Mouse (Mus musculus) ES-Bruce4 (cell line): ENCODE measurements around the gene Igf1r. TPM values are rescaled to one million over a fixed set of nuclear protein-coding genes. Genes with fewer than 3 reads are reported as not detected.

Experiments used
- H3K27ac ChIP-seq: 2 replicates; pipeline ENCODE4 v1.5.1; 2012; ENCODE audit warnings: low read length, inconsistent platforms; ENCODE audit not compliant: insufficient read depth
- H3K27me3 ChIP-seq: 2 replicates; pipeline ENCODE4 v1.6.1; 2012; ENCODE audit warnings: mild to moderate bottlenecking, low read length, inconsistent platforms; ENCODE audit not compliant: control insufficient read depth, poor library complexity, insufficient read depth, severe bottlenecking
- H3K36me3 ChIP-seq: 2 replicates; pipeline ENCODE4 v1.6.1; 2012; ENCODE audit warnings: inconsistent platforms, mild to moderate bottlenecking, low read length, moderate library complexity; ENCODE audit not compliant: control insufficient read depth, poor library complexity, insufficient read depth, severe bottlenecking
- H3K4me1 ChIP-seq: one replicate; pipeline ENCODE4 v1.8.1; 2011; ENCODE audit warnings: low read length; ENCODE audit not compliant: control insufficient read depth, insufficient read depth
- H3K4me3 ChIP-seq: 2 replicates; pipeline ENCODE4 v1.5.1; 2011; ENCODE audit warnings: low read depth, mild to moderate bottlenecking, low read length
- H3K9ac ChIP-seq: 2 replicates; pipeline ENCODE4 v1.6.1; 2012; ENCODE audit warnings: low read depth, mild to moderate bottlenecking, inconsistent platforms; ENCODE audit not compliant: poor library complexity, severe bottlenecking
- H3K9me3 ChIP-seq: replicated peaks from 2 replicates; pipeline ENCODE4 v1.6.1; 2012; ENCODE audit warnings: mild to moderate bottlenecking, low read length, inconsistent platforms; ENCODE audit not compliant: control insufficient read depth, poor library complexity, insufficient read depth, severe bottlenecking
- CTCF ChIP-seq: IDR thresholded peaks from one replicate; pipeline ENCODE4 v1.8.1; 2011; ENCODE audit warnings: low read depth, low read length
- EP300 ChIP-seq: IDR thresholded peaks from 2 replicates; pipeline ENCODE4 v1.6.1; 2011; ENCODE audit warnings: low read depth, low read length; ENCODE audit not compliant: insufficient read depth
- POLR2A ChIP-seq: IDR thresholded peaks from one replicate; pipeline ENCODE4 v1.8.1; 2011; ENCODE audit warnings: low read length; ENCODE audit not compliant: insufficient read depth
- polyA plus RNA-seq: library from polyadenylated mRNA; stranded (reverse); fragments of >200 nt; gene quantifications from 2 replicates; pipeline ENCODE4 v1.2.4, GENCODE M21; 2011; ENCODE audit warnings: low read depth; ENCODE audit not compliant: missing spikeins, insufficient read depth, insufficient read length

Gene Igf1r
- polyA plus RNA-seq, 1 experiment = 58.4 TPM

DNA sequence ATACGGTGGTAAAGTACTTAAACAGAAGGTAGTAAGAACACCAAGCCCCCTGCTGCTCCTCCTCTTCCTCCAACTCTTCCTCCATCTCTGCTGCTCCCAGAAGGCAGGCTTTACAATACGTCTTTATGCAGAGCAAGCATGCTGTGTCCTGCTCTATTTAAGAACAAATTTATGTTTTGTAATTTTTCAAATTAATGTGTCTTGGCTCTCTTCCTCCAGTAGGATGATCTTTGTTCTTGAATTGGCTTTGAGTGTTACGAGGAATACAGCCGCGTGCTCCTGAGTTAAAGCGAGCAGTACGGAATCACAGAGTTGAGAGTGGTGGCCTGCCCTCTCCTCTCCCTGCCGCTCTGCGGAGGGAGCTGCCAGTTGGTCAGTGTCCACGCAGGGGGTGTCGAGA is 34.2 kb downstream of the Igf1r start:
- H3K9me3 ChIP-seq = no peaks in the 10 kb centered on the region
- TF ChIP-seq EP300 (no peak), CTCF (no peak), POLR2A (no peak)
- peaks cover 7% of the 10 kb centered on the region for H3K4me1 ChIP-seq
- H3K27ac ChIP-seq = no peak overlapping the region
- no peaks in the 10 kb centered on the region for H3K27me3 ChIP-seq
- H3K9ac ChIP-seq = no peak overlapping the region
- H3K36me3 ChIP-seq = no peaks in the 10 kb centered on the region
- no peak overlapping the region for H3K4me3 ChIP-seq

DNA sequence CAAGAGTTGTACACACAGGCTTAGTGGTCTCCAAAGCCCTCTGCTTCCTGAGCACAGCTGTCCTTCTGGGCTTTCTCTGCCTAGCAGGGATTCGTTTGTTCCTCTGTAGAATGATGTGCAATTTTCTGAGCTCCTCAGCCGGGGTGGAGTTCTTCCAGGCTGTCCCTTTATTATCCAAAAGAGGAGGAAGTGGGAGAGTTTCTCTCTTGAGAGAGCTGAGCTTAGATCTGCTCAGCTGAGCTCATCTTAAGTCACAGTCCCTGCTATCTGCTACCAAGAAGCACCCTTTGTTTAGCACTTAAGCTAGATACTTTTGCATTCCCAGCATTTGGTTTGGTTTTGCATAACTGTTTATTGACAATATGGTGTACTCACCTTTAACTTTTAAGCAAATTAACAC is 36.7 kb downstream of the Igf1r start:
- Histone ChIP-seq H3K4me3 (no peak overlapping the region), H3K9ac (no peak overlapping the region), H3K27me3 (no peaks in the 10 kb centered on the region), H3K27ac (peak overlapping the region; percentile 0; the same call in 1 of the 2 replicates), H3K4me1 (peaks cover 7% of the 10 kb centered on the region), H3K36me3 (no peaks in the 10 kb centered on the region), H3K9me3 (no peaks in the 10 kb centered on the region)
- TF ChIP-seq POLR2A (no peak), CTCF (no peak), EP300 (no peak)

DNA sequence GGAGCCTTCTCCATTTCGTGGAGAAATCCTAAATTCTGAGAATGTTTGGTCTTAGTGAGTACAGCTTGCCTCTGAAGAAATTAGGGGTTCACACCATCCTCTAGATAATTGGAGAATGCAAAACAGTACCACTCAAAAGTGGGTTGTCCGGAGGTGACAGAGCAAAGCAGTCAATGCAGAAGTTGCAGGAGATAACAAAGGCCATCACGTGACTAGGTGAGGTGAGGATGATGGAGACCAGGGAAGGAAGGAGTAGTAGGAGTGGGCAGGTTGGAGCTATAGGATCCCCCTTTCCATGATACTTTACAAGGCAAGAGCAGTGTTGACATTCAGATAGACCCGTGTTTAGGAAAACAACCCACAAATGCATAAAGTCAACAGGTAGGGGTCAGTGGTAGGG is 41.0 kb downstream of the Igf1r start:
- H3K27me3 ChIP-seq = no peaks in the 10 kb centered on the region
- H3K4me1 ChIP-seq = peaks cover 5% of the 10 kb centered on the region
- no peak overlapping the region for H3K27ac ChIP-seq
- TF ChIP-seq POLR2A (no peak), CTCF (no peak), EP300 (no peak)
- H3K4me3 ChIP-seq = no peak overlapping the region
- no peaks in the 10 kb centered on the region for H3K9me3 ChIP-seq
- no peaks in the 10 kb centered on the region for H3K36me3 ChIP-seq
- no peak overlapping the region for H3K9ac ChIP-seq

DNA sequence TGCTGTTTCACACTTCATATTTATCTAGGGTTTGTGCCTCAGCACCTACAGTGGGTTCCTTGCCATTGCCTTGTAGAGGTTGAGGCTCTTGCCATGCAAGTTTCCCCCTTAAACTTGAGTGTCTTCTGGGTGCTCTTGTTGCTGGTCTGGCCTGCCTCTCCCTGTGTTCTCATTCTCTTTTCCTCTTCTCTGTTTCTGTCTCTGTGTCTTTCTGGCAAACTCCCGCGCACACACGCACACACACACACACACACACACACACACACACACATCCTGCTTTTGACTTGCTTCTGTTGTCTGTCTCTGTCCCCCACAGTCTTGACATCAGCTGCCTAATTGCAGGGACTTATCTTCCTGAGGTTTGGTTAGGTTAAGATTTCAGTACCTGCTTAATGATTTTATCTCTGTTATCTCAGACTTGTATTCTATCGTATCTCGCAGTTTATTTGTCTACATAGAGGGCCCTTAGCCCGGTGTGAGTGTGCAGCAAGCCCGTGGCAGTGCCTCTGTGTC is 41.8 kb downstream of the Igf1r start:
- Histone ChIP-seq H3K36me3 (no peaks in the 10 kb centered on the region), H3K27me3 (no peaks in the 10 kb centered on the region), H3K4me3 (no peak overlapping the region), H3K4me1 (peaks cover 1% of the 10 kb centered on the region), H3K9ac (no peak overlapping the region), H3K27ac (no peak overlapping the region), H3K9me3 (no peaks in the 10 kb centered on the region)
- no peak for TF ChIP-seq CTCF
- TF ChIP-seq EP300 = no peak
- TF ChIP-seq POLR2A = no peak

DNA sequence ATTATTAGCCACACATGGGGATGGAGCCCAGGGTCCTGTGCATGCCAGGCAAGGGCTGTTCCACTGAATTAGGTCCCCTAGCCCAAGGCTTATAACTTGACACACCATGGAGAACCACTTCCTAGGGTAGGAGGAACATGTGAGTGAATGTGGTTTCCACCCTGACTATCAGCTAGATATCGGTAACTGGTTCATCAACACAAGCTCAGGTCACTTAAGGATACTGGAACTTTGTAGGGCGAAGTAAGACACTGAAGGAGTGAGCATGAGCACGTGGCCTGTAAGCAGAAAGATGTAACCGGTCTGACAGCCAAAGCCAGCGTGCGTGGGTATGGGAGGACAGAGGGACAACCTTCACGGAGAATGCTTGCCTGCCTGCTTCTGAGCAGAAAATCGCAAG is 42.6 kb downstream of the Igf1r start:
- H3K9ac ChIP-seq = no peak overlapping the region

DNA sequence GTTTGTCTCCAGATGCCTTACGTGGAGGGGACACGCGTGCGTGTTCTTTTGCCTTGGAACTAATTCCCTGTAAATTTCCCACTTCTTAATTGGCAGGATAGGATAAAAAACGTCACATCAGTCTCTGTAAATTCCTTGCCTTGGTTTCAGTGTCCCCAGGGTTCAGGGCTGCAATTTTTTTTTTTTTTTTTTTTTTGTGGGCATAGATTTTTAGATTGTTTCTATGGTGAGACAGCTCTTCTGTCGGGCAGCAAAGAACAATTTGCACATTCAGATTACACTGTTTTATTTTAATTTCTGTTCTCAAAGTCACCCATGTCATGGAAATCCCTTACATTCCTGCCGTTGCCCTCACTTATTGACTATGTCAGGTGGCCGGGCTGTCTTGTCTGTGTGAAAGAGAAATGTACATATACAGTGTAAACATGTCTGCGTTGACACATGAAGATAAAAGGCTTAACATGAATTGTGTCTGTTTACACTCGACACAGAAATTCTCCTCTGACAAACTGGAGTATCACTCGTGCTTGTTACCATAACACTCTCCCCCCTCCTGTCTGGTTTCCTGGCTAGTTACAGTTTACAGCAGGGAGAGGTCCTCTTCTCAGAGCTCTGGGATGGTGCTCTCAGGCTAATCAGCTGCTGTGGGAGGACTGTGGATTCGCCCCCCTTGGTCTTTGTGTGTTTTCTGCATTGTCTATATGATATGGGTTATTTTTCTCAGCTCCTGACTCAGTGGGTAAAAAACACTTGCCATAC is 43.8 kb downstream of the Igf1r start:
- Histone ChIP-seq H3K9me3 (no peaks in the 10 kb centered on the region), H3K27me3 (no peaks in the 10 kb centered on the region), H3K27ac (no peak overlapping the region), H3K4me1 (no peaks in the 10 kb centered on the region), H3K9ac (no peak overlapping the region), H3K4me3 (no peak overlapping the region), H3K36me3 (no peaks in the 10 kb centered on the region)
- no peak for TF ChIP-seq EP300
- TF ChIP-seq POLR2A = no peak
- no peak for TF ChIP-seq CTCF

More for the DNA sequence above, 42.6 kb downstream of the Igf1r start:
- Histone ChIP-seq H3K4me1 (no peaks in the 10 kb centered on the region), H3K36me3 (no peaks in the 10 kb centered on the region), H3K27me3 (no peaks in the 10 kb centered on the region), H3K4me3 (no peak overlapping the region), H3K9me3 (no peaks in the 10 kb centered on the region), H3K27ac (no peak overlapping the region)
- TF ChIP-seq CTCF = no peak
- TF ChIP-seq EP300 = no peak
- TF ChIP-seq POLR2A = no peak
